Comparison of ENCODE assay signal across 9 mouse cellular contexts in genomic region chr1:153550814-153551213, GRCm38 (mm10). TPM values are rescaled to one million over a fixed set of nuclear protein-coding genes. Genes with fewer than 3 reads are reported as not detected.
DNase-seq lines count a peak whose midpoint lies in the region; ATAC-seq lines count a peak whose summit lies in the region.
"Had no signal": no experiment of that assay in that cellular context is flagged by ENCODE, and none has a peak within 500 bp of the region (broad histone marks: within the 10 kb centered on the region; RNA-seq: fewer than 3 reads in every experiment).

No protein-coding gene starts in this region.

- H3K4me1 ChIP-seq in forebrain, embryonic 11.5 days (replicated peaks; ENCODE audit: control insufficient read depth, insufficient read depth, low read length) = no peaks in the 10 kb centered on the region; the same call in 1 of the 2 replicates
- 0 out of 2 replicates have a peak, but pooled peaks cover 3% of the 10 kb centered on the region for H3K4me1 ChIP-seq in kidney, embryonic 16.5 days (ENCODE audit: insufficient read depth, low read length)

- no peak overlapping the region for H3K4me2 ChIP-seq in forebrain, embryonic 11.5 days (ENCODE audit: low read depth, low read length, severe bottlenecking)
- H3K4me2 ChIP-seq in kidney, embryonic 16.5 days (replicated peaks; ENCODE audit: low read depth, low read length) = no peak overlapping the region

- H3K9me3 ChIP-seq in forebrain, embryonic 11.5 days (ENCODE audit: control insufficient read depth, low read length) = no peaks in the 10 kb centered on the region
- no peaks in the 10 kb centered on the region for H3K9me3 ChIP-seq in kidney, embryonic 16.5 days (ENCODE audit: low read length)

- no peak overlapping the region for H3K9ac ChIP-seq in forebrain, embryonic 11.5 days (ENCODE audit: low read length)
- no peak overlapping the region for H3K9ac ChIP-seq in kidney, embryonic 16.5 days (replicated peaks; ENCODE audit: low read length)

- no peak overlapping the region for H3K4me3 ChIP-seq in forebrain, embryonic 11.5 days (ENCODE audit: low read depth, low read length)
- H3K4me3 ChIP-seq in kidney, embryonic 16.5 days (ENCODE audit: low read length) = no peak overlapping the region

- 27% methylated on average over 3 of the region's 3 CpGs for WGBS in forebrain, embryonic 11.5 days
- WGBS in kidney, embryonic 16.5 days = 38% methylated on average over 3 of the region's 3 CpGs

- no peak overlapping the region for H3K27ac ChIP-seq in forebrain, embryonic 11.5 days (ENCODE audit: low read depth, low read length)
- no peak overlapping the region for H3K27ac ChIP-seq in kidney, embryonic 16.5 days (ENCODE audit: low read length)
- H3K27ac ChIP-seq: macrophage had no signal

- ATAC-seq in forebrain, embryonic 11.5 days (replicated peaks; ENCODE audit: low FRiP score) = no peak
- peak; percentile 49; the same call in 1 of the 2 replicates for ATAC-seq in kidney, embryonic 16.5 days (ENCODE audit: low FRiP score, low TSS enrichment)

- no peaks in the 10 kb centered on the region for H3K27me3 ChIP-seq in forebrain, embryonic 11.5 days (ENCODE audit: control insufficient read depth, insufficient read depth, low read length)
- no peaks in the 10 kb centered on the region for H3K27me3 ChIP-seq in kidney, embryonic 16.5 days (ENCODE audit: insufficient read depth, low read length)

- no peaks in the 10 kb centered on the region for H3K36me3 ChIP-seq in forebrain, embryonic 11.5 days (ENCODE audit: control insufficient read depth, insufficient read depth, low read length)
- H3K36me3 ChIP-seq in kidney, embryonic 16.5 days (ENCODE audit: insufficient read depth, low read length) = no peaks in the 10 kb centered on the region

- peak; percentile 17 for DNase-seq in cerebellum, adult 11 months
- no peak for DNase-seq in cerebellum, adult 11-12 months
- peak; percentile 58 for DNase-seq in A20 (ENCODE audit: low read depth, low spot score)
- peak; percentile 72 to 73 for DNase-seq in adrenal gland, postnatal 36 days
- DNase-seq in forebrain, embryonic 11.5 days (ENCODE audit: low spot score) = peak; percentile 77
- peak; percentile 17 to 29 for DNase-seq in lung, adult 18-20 months
- DNase-seq in right cerebral cortex, postnatal 14 days = peak; percentile 65

RNA-seq across cellular contexts. Expression of gene Npl, which starts 1.0 kb away (rescaled TPM):
- total RNA-seq in adrenal gland, postnatal 36 days (2021) = 1 to 10 TPM; 4.2 to 7.6 TPM
- polyA plus RNA-seq in forebrain, embryonic 11.5 days (2014; fragmentation: Nextera tagmentation; extraction: Ambion mirVana) = 12.4 and 14.3 TPM in 2 replicates
- 23.9 and 25.2 TPM in 2 replicates for polyA plus RNA-seq in kidney, embryonic 16.5 days (2015; fragmentation: Nextera tagmentation; extraction: Ambion mirVana)
